Mouse (Mus musculus): ENCODE measurements around the gene Tcte2.
A peak's percentile ranks its signal among the peaks of the same experiment; 100 is the strongest.
"Not testable (repeated sequence)": the region's sequence is repeated elsewhere in the genome, so short reads cannot be mapped to it uniquely, and the experiment has no call there.

Tcte2 gene

DNA sequence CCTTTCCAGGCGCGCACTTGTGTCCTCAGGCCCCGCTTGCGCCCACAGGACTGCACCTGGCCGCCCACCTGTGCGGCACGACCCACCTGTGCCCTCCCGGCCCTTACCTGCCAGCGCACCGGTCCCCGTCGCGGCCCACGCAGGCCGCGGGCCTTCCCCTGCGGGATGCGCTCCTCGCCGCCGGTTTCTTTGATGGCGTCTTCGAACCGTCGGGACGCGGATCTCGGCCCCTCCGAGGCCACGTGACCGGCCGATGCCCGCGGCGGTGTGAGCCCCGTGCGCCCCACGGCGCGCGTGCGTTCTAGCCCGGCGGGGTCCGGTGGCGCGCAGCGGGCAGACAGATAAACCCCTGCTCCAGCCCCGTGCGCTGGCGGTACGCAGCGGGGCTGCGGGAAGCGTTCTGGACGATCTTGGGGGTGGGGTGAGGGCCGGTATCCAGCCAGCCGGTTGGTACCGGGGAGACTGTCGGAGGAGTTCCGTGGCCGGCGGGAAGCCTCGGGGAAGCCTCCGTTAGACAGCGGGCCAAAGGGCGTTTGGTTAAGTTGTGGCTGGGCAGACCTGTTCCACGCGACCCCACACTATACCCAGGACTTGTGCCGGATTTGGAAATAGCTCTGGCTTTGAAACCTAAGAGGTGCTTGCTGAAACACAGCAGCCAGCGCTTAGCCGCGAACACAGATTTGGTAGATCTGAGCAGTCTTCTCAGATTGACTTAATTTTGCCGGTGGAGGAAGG, at the start of gene Tcte2:
Gene Tcte2, minus strand, starts transcription at position 647 of the 735 bp plus-strand sequence.
- DNase-seq (ENCODE audit: low spot score in 2 of 2): peak in 1 of 2 experiments; percentile 44

DNA sequence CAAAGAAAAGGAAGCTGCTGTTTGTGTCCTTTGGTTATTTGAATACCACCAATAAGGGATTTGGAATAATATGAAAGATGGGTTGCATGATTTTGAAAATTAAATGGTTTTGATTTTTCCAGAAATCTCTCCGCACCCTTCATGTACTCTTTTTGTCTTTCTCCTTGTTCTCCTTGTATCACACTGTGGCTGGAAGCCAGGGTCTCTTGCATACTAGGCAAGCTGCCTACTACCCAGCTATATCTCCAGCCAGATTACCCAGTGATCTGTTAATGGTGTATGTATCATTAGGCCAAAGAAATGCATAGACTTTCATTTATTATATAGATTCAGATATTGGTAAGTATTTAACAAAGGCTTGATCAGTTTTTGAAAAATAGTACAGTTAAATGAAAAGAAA, 44.4 kb upstream of the Tcte2 start:
- DNase-seq (ENCODE audit: low spot score in 2 of 2): no peak

DNA sequence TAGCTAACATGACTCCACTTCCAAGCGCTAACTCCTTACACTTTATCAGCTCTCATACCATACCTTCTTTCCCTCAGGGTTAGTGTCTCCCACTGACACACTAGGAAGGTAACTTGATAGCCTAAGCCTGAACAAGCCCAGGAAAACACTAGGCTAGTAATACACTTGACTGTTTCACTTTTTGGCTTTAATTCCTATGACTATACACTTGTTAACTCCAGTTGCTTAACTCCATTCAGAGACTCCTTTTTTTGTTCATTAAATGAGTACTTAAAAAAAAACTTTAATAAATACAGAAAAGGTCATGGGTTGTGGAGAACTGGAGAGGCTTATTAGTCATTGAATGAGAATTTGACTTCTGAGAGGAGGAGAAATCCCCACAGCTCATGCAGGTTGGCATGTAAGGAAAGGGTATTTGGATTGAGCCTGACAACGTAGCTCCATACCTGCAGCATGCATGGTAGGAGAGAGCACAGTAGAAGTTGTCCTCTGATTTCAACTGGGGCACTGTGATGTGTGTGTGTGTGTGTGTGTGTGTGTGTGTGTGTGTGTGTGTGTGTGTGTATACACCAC, 41.3 kb upstream of the Tcte2 start:
- no peak for DNase-seq (ENCODE audit: low spot score in 2 of 2)

DNA sequence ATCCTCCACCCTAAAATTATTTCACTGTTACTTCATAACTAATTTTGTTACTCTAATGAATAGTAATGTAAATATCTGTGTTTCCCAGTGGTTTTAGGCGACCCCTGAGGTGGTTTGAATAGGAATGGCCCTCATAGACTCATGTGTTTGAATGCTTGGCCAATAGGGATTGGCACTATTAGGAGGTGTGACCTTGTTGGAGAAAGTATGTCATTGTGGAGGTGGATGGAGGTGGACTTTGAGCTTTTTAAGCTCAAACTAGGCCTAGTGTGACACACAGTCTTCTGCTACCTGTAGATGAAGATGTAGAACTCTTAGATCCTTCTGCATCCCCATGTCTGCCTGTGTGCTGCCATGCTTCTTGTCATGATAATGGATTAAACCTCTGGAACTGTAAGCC, 36.1 kb upstream of the Tcte2 start:
- DNase-seq (ENCODE audit: low spot score in 2 of 2): no peak

DNA sequence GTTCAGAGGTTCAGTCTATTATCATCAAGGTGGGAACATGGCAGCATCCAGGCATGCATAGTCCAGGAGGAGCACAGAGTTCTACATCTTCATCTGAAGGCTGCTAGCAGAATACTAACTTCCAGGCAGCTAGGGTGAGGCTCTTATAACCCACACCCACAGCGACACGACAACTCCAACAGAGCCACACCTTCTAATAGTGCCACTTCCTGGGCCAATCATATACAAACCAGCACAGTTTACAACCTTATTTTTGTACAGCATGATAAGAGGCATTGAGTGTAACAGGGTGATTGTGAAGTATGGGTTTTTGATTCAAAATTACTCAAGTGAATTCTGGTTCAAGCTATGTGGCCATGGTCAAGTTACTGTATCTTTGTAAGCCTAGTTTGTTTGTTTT, 28.4 kb upstream of the Tcte2 start:
- DNase-seq (ENCODE audit: low spot score in 2 of 2): not testable (repeated sequence)

DNA sequence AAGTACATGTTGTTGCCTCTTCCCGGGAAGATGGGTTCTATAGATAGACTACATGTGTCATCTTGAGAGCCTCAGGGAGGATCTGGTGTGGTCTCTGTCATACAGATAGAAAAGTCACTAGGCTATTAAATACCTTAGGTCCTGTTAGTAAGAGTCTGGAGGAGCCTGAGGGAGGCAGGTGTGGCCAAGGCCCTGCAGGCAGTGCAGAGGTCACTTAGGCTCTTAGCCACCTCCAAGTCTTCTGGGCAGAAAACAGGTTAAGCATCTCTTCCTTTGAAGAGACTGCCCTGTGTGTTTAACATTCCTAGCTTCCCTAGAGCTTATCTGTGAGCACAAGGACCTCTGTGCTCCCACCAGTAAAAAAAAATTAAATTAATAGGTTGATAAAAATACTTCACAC, 21.8 kb upstream of the Tcte2 start:
- DNase-seq (ENCODE audit: low spot score in 2 of 2): no peak

DNA sequence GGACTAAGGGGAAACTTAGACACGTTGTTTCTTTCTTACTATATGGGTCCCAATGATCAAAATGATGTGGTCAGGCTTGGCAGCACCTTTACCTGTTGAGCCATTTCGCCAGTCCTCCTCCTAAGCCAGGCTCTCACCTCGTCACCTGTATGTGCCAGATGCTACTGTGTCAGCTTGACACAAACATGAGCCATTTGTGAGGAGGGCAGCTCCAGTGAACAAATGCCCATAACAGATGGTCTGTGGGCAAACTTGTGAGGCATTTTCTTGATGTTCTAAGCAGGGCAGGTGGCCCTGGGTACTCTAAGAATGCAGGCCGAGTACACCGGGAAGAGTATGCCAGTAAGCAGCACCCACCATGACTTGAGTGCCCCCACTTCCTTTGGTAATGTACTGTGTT, 20.3 kb upstream of the Tcte2 start:
- no peak for DNase-seq (ENCODE audit: low spot score in 2 of 2)

DNA sequence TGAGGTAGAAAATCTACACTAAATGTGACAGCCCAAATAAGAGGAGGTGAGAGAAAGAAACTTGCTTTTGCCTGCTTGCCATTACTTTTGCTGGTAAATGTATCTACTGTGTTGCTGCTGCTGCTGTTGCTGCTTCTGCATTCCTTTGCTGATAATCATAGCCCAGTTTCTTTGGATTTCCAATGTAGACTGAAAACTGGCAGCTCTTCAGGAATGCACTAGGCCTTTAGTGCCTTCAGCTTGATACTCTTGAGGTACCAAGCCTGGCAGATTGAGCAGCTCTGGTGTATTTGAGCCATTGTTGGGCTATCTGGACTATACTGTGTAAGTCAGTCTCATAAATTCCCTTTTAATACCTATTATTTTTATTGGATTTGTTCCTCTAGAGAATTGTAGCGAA, 17.2 kb upstream of the Tcte2 start:
- DNase-seq (ENCODE audit: low spot score in 2 of 2): no peak

DNA sequence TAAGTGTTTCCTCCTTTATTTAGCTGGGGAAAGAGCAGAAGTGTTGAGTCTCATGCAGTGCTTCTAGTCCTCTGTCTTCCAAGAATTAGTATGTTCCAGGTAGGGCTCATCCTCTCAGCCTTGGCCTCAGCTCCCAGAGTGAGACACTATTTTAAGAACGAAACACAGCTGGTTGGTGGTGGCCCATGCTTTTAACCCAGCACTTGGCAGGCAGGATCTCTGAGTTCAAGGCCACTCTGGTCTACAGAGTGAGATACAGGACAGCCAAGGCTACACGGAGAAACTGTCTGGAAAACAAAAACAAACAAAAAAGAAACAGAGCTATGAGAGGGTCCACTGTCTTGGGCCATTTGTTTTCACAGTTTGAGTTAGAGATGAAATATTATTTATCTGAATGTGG, 16.1 kb upstream of the Tcte2 start:
- DNase-seq (ENCODE audit: low spot score in 2 of 2): no peak

DNA sequence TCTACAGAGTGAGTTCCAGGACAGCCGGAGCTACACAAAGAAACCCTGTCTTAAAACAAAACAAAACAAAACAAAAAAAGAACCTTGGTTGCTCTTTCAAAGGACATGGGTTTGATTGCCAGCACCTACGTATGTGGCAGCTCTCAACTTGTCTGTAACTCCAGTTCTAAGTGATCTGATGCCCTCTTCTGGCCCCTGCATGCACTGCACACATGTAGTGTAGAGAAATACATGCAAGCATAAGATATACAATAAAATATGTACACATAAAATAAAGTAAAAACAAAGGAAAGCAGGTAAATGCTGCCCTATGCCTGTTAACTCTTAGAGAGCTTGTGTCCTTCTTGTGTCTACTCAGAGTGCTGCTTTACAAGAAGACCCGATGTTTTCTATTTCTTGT, 7.6 kb upstream of the Tcte2 start:
- DNase-seq (ENCODE audit: low spot score in 2 of 2): no peak

DNA sequence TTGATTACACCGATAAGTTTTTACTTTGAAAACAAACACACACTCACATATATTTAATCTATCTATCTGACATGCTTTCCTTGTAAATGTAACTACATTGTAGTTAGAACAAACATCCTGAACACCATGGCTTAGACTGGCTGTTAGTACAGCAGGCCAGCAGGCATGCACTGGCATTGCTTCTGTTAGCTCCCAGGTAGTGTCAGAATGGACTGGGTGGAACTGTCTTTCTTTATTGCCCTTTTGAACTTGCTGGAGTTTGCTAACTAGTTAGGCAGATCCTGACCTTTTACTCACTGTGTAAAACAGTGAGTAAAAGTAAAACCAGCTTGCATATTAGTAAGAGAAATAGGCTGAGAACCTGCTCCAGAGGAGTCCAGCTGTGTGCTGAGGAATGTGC, 6.9 kb upstream of the Tcte2 start:
- DNase-seq (ENCODE audit: low spot score in 2 of 2): no peak

DNA sequence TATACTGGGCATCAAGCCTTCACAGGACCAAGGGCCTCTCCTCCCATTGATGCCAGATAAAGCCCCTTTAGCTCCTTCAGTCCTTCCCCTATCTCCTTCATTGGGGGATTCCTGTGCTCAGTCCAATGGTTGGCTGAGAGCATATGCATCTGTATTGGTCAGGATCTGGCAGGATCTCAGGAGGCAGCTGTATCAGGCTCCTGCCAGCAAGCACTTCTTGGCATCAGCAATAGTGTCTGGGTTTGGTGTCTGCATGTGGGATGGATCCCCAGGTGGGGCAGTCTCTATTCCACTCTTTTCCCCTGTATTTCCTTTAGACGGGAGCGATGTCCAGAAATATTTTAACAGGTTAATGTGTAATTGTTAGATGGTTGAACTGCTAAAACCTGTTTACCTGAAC, 3.3 kb upstream of the Tcte2 start:
- DNase-seq (ENCODE audit: low spot score in 2 of 2): not testable (repeated sequence)

DNA sequence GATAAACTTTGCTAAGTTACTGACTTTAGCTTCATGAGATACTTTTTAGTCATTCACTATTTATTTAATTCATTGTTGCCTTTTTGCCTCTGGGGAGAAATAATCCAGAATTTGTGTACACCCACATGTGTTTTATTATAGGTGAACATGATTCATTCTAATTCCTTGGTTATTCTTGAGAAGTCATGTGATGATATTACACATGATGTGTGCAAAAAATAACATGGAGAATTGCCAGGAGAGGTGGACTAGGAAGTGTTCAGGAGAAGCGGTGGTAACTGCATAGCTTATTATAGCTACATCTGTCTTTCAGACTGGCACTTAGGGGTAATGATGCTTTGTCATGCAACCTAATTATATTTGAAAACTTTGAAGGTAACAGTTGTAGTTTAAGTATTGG, 2.2 kb upstream of the Tcte2 start:
- no peak for DNase-seq (ENCODE audit: low spot score in 2 of 2)

DNA sequence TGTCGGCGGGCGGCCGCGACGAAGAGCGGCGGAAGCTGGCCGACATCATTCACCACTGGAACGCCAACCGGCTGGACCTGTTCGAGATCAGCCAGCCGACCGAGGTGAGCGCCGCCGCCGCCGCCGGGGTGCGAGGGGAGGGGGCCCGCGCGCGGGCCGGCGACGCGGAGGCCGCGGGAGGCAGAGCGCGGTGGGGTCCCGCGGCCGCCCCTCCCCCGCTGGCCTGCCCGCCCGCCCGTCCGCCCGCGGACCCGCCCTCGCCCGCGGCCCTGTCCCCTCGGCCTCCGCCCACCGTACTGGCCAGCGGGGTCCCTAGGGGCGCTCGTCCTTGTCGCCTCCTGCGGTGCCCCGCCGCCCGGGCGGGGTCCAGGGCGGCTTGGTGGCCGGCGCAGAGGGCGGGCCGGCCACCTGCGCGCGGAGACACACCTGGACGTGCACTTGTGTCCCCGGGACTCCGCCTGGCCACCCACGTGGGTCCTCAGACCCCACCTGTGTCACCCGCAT, 898 bp downstream of the Tcte2 start:
- DNase-seq (ENCODE audit: low spot score in 2 of 2): no peak

DNA sequence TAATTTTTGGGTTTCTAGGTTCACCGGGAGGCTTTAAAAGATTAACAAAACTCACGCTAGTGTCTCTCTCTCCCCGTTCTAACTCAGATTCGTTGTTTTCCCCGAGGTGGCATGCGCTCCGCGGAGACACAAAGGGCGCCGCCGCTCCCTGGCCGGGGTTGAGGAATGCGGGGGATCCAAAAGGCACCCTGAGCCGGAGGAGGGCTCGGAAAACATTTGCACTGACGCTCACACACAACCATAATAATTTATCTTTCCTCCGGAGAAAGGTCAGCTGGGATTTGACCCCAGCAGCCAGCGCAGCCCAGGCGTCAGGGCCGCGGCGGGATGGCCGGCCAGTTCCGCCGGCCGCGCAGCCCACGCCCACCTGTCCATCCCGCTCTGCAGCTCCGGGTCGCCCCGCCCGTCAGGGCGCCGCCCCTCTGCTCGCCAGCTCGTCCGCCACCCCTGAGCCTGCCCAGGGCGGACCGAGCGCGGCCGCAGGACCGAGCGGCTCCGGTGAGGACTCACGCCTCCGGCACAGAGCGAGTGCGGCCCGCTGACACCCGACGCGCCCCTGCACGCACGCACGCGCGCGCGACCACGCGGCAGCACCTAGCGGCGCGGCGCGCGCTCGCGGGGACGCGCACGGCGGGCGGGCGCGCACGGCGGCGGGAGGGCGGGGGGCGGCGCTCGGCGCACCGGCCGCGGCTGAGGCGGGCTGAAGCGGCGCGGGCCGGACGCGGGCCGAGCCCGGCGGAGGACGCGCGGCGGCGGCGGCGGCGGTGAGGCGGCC, 1.6 kb downstream of the Tcte2 start, which contains the start of gene Afdn:
Gene Afdn, plus strand, starts transcription at position 687 of the 775 bp plus-strand sequence.
- DNase-seq (ENCODE audit: low spot score in 2 of 2): peak in 1 of 2 experiments; percentile 60

DNA sequence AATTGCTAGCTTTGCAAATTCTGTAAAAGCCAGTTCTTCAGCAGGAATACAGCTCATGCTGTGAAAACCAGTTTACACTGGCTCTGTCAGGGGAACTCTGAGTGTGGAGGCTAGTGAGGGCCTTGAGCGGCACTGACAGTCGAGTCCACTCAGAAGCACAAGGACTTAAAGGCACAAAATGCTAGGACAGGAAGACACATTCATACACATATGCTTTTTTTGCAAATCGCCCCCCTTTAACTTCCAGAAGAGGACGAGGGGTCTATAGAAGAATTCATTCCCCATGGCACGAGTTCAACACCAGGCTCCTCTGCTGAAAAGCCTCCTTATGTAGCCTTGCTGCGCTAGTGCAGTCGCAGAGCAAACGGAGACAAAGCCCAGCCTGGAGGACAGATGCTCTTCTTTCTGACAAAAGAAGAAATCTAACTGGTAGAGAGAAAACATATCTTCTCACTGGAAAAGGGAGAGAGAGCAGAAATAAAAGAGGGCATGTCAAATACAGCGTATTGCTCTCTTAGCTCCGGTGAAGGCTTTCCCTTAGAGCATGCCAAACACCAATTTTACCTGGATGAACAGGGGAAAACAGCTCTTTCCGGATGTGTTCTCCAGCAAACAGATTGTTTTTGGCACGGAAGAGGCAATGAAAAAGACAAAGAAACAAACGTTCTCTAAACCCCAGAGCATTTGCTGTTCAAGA, 2.3 kb downstream of the Tcte2 start:
- no peak for DNase-seq (ENCODE audit: low spot score in 2 of 2)

DNA sequence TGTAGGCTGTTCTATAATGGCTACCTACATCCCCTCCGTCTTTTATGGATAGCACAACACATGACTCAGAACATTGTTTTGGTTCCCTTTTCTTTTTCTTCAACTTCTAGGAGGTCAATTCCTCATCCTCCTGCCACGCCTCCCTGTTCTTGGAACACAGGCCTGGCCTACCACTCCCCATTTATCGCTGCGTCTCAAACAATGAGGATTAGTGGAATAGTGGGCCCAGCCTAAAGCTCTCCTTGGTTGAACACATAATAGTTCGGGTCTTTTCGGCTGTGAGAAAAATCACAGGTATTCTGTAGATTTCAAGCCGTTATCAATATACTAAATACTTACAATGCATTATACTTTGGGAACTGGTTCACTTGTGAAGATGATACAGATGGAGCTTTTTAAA, 3.0 kb downstream of the Tcte2 start:
- DNase-seq (ENCODE audit: low spot score in 2 of 2): no peak

DNA sequence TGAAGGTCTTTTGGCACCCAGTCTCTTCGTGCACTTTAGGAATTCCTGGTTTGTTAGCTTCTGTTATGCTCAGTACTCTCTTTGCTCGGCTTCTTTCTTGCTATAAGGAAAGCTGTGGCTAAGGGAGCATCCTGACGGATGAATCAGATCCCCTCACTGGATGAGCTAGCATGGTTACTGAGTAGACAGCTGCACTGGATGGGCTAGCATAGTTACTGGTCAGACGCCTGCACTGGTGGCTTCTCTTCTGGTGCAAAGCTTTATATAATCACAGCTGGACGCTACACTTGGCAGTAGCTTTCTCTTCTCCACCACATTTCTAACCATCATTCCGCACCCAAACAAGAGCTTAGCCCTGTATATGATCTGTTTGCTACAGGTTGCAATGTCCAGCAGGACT, 6.7 kb downstream of the Tcte2 start:
- no peak for DNase-seq (ENCODE audit: low spot score in 2 of 2)

DNA sequence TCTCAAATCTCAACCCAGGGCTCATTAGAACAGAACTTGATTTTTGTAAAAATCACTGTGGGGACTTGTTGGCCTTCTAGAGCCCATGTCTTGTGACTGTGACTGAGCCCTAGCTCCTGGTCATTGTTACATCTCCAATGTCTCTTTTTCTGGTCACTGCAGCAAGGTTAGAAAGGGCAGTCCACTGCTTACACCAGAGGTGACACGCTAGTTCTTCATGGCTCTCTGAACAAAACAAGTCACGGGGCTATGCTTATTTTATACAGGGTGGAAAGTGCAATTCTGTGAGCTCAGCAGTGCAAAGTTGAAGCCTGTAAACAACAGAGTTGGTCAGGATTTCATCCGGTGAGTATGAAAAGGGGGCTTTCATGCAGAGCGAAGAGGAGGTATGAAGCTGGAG, 7.7 kb downstream of the Tcte2 start:
- no peak for DNase-seq (ENCODE audit: low spot score in 2 of 2)

DNA sequence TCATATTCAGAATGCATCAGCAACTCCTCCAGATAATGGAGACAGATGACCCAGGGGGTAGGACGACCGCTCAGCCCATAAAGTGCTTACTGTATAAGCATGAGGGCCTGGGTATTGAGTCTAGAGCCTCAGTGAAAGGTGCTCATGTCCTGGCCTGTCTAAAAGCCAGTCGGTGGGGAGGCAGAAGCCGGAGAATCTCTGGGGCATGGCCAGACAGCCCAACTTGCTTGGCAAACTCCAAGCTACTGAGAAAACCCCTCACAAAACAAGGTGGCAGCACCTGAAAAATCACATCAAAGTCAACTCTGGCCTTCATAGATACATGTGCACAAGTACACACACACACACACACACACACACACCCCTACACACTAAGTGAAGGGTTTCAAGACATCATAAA, 12.6 kb downstream of the Tcte2 start:
- DNase-seq (ENCODE audit: low spot score in 2 of 2): no peak

DNA sequence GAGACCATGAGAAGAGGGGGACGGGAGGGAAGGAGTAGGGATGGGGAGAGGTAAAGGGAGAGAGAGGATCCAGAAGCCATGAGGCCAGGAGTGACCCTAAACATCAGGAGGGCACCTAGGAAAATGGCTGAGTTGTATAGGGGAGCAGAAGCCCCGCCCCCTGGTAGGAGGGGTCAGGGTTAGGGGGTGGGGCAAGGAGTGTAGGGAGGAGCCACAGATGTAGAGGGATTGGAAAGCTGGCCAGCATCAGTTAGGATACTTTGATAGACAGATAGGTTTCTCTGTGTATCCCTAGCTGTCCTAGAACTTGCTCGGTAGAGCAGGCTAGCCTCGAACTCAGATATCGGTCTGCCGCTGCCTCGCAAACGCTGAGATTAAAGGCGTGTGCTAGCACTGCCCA, 13.9 kb downstream of the Tcte2 start:
- no peak for DNase-seq (ENCODE audit: low spot score in 2 of 2)

DNA sequence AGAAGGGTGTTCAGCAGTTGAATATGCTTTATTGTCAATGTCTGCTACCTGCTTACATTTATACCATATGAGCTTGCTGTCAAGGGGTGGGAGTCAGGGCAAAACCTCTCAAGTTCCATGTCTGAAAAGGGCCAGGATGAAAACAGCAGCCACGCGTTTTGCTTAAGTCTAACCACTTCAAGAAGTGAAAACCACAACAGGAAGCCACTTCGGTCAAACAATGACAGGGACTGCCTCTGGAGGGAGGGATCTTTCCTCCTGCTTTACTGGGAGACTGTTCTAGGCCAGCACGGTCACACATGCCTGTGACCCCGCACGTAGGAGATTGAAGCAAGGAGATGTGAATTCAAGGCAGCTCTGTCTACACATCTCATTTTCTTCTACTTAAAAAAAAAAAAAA, 15.3 kb downstream of the Tcte2 start:
- no peak for DNase-seq (ENCODE audit: low spot score in 2 of 2)

All from frontal cortex, postnatal 14 days (tissue).